Comparison of ENCODE assay signal across 21 mouse cellular contexts in genomic region chr17:50872600-50872999, GRCm38 (mm10).
"Had no signal": no experiment of that assay in that cellular context is flagged by ENCODE, and none has a peak within 500 bp of the region (broad histone marks: within the 10 kb centered on the region; RNA-seq: fewer than 3 reads in every experiment).

No protein-coding gene starts in this region.

- H3K4me1 ChIP-seq: limb, embryonic 10.5 days; liver, embryonic 12.5 days; liver, embryonic 15.5 days; midbrain, embryonic 12.5 days; midbrain, embryonic 15.5 days; neural tube, embryonic 13.5 days; stomach, embryonic 15.5 days had no signal

- H3K4me3 ChIP-seq: layer of hippocampus, adult 2 months; limb, embryonic 10.5 days; limb, embryonic 13.5 days; liver, embryonic 12.5 days; liver, embryonic 15.5 days; midbrain, embryonic 12.5 days; midbrain, embryonic 15.5 days; myocyte; neural tube, embryonic 13.5 days; stomach, embryonic 15.5 days had no signal

- H3K9ac ChIP-seq: limb, embryonic 13.5 days; liver, embryonic 12.5 days; liver, embryonic 15.5 days; midbrain, embryonic 12.5 days; midbrain, embryonic 15.5 days; neural tube, embryonic 13.5 days; stomach, embryonic 15.5 days had no signal

- H3K4me2 ChIP-seq: limb, embryonic 13.5 days; liver, embryonic 12.5 days; liver, embryonic 15.5 days; midbrain, embryonic 12.5 days; midbrain, embryonic 15.5 days; neural tube, embryonic 13.5 days; stomach, embryonic 15.5 days had no signal

- H3K9me3 ChIP-seq: limb, embryonic 10.5 days; limb, embryonic 13.5 days; liver, embryonic 12.5 days; liver, embryonic 15.5 days; midbrain, embryonic 12.5 days; midbrain, embryonic 15.5 days; neural tube, embryonic 13.5 days; stomach, embryonic 15.5 days had no signal

- H3K36me3 ChIP-seq: limb, embryonic 10.5 days; limb, embryonic 13.5 days; liver, embryonic 15.5 days; midbrain, embryonic 12.5 days; midbrain, embryonic 15.5 days; neural tube, embryonic 13.5 days; stomach, embryonic 15.5 days had no signal

- H3K27ac ChIP-seq: kidney, postnatal 0 days; layer of hippocampus, adult 2 months; limb, embryonic 10.5 days; limb, embryonic 13.5 days; liver, embryonic 12.5 days; liver, embryonic 15.5 days; midbrain, embryonic 12.5 days; midbrain, embryonic 15.5 days; neural tube, embryonic 13.5 days; stomach, embryonic 15.5 days had no signal

- DNase-seq: kidney, adult 18-20 months; kidney, postnatal 25 days; layer of hippocampus, adult 9-11 months; lung, adult 18-20 months; retina, postnatal 1 day; right cerebral cortex, postnatal 25 days; spleen, adult 18-20 months; thymus, adult 18-20 months; thymus, postnatal 36 days had no signal

- H3K27me3 ChIP-seq: limb, embryonic 13.5 days; liver, embryonic 12.5 days; liver, embryonic 15.5 days; midbrain, embryonic 12.5 days; midbrain, embryonic 15.5 days; neural tube, embryonic 13.5 days; stomach, embryonic 15.5 days had no signal

- ATAC-seq: intestine, embryonic 16.5 days; liver, embryonic 12.5 days; midbrain, embryonic 15.5 days had no signal
